Mouse (Mus musculus) limb, embryonic 13.5 days (tissue): ENCODE data around the gene Sez6l. TPM values are rescaled to one million over a fixed set of nuclear protein-coding genes. Genes with fewer than 3 reads are reported as not detected.
A peak's percentile ranks its signal among the peaks of the same experiment; 100 is the strongest.

ENCODE experiments used
- ATAC-seq: fragments of 200-750 bp; cut with Nextera tagmentation; 2 replicates; pipeline ENCODE4 v1.8.0; 2017; ENCODE audit warnings: low read depth, moderate number of reproducible peaks, moderate TSS enrichment; ENCODE audit not compliant: low FRiP score
- H3K27ac ChIP-seq: fragments of 300-500 bp; sonication (generic); 2 replicates; pipeline ENCODE4 v1.5.1; 2015; ENCODE audit warnings: inconsistent platforms, mild to moderate bottlenecking, moderate library complexity
- H3K27me3 ChIP-seq: fragments of 300-500 bp; sonication (generic); 2 replicates; pipeline ENCODE4 v1.6.1; 2015; ENCODE audit warnings: mild to moderate bottlenecking, inconsistent platforms
- H3K36me3 ChIP-seq: fragments of 300-500 bp; sonication (generic); 2 replicates; pipeline ENCODE4 v1.6.1; 2015; ENCODE audit warnings: inconsistent platforms, mild to moderate bottlenecking, moderate library complexity
- H3K4me1 ChIP-seq: fragments of 300-500 bp; sonication (generic); 2 replicates; pipeline ENCODE4 v1.6.1; 2015; ENCODE audit warnings: inconsistent platforms
- H3K4me2 ChIP-seq: fragments of 300-500 bp; sonication (generic); replicated peaks from 2 replicates; pipeline ENCODE4 v1.6.1; 2015; ENCODE audit warnings: inconsistent platforms, mild to moderate bottlenecking, moderate library complexity
- H3K4me3 ChIP-seq: fragments of 300-500 bp; sonication (generic); 2 replicates; pipeline ENCODE4 v1.5.1; 2015; ENCODE audit warnings: moderate library complexity, mild to moderate bottlenecking, inconsistent platforms
- H3K9ac ChIP-seq: fragments of 300-500 bp; sonication (generic); 2 replicates; pipeline ENCODE4 v1.6.1; 2015; ENCODE audit warnings: mild to moderate bottlenecking, inconsistent platforms
- H3K9me3 ChIP-seq: fragments of 300-500 bp; sonication (generic); 2 replicates; pipeline ENCODE4 v1.6.1; 2016; ENCODE audit warnings: inconsistent platforms
- WGBS: fragments of 180-500 bp; shearing (Covaris S2); methylation state at CpG from one replicate; pipeline ENCODE4 v1.1.7; 2015; 5-methylcytosine and 5-hydroxymethylcytosine counted together
- polyA plus RNA-seq: library from polyadenylated mRNA; unstranded; fragments of >200 nt; fragmentation: Nextera tagmentation; extraction: Ambion mirVana; gene quantifications from 2 replicates; pipeline ENCODE4 v1.2.1, GENCODE M21; 2015

Gene Sez6l
- polyA plus RNA-seq, 1 experiment from 2014 or later: 0.25 TPM

GRCm38 (mm10) chr5:112577750-112578149, 765 bp upstream of the Sez6l start:
- Histone ChIP-seq H3K27ac (no peak overlapping the region), H3K4me3 (peak overlapping the region; percentile 40; the same call in 1 of the 2 replicates), H3K9ac (no peak overlapping the region), H3K36me3 (no peaks in the 10 kb centered on the region), H3K4me2 (peak overlapping the region; percentile 64), H3K27me3 (peaks cover 100% of the 10 kb centered on the region), H3K9me3 (no peaks in the 10 kb centered on the region), H3K4me1 (peaks cover 22% of the 10 kb centered on the region)
- no peak for ATAC-seq
- WGBS: 11% methylated on average over 10 of the region's 10 CpGs

- peaks cover 22% of the 10 kb centered on the region for H3K4me1 ChIP-seq
- H3K27me3 ChIP-seq: peaks cover 97% of the 10 kb centered on the region
- no peak overlapping the region for H3K27ac ChIP-seq
- ATAC-seq: no peak
- no peaks in the 10 kb centered on the region for H3K36me3 ChIP-seq
- peak overlapping the region; percentile 64 for H3K4me2 ChIP-seq
- WGBS: 1% methylated on average over 48 of the region's 48 CpGs
- peak overlapping the region; percentile 48 for H3K9ac ChIP-seq
- H3K4me3 ChIP-seq: peak overlapping the region; percentile 40
- H3K9me3 ChIP-seq: no peaks in the 10 kb centered on the region
Observed at GRCm38 (mm10) chr5:112576361-112576992, 508 bp downstream of the Sez6l start.

- WGBS: 8% methylated on average over 12 of the region's 12 CpGs
- no peak overlapping the region for H3K4me3 ChIP-seq
- no peaks in the 10 kb centered on the region for H3K9me3 ChIP-seq
- no peak overlapping the region for H3K27ac ChIP-seq
- H3K9ac ChIP-seq: no peak overlapping the region
- no peaks in the 10 kb centered on the region for H3K36me3 ChIP-seq
- peaks cover 86% of the 10 kb centered on the region for H3K27me3 ChIP-seq
- ATAC-seq: no peak
- peaks cover 22% of the 10 kb centered on the region for H3K4me1 ChIP-seq
- no peak overlapping the region for H3K4me2 ChIP-seq
Observed at GRCm38 (mm10) chr5:112575151-112575915, 1.7 kb downstream of the Sez6l start.

GRCm38 (mm10) chr5:112573916-112574315, 3.1 kb downstream of the Sez6l start:
- no peak overlapping the region for H3K9ac ChIP-seq
- H3K4me3 ChIP-seq: no peak overlapping the region
- peaks cover 84% of the 10 kb centered on the region for H3K27me3 ChIP-seq
- no peaks in the 10 kb centered on the region for H3K36me3 ChIP-seq
- no peaks in the 10 kb centered on the region for H3K9me3 ChIP-seq
- H3K4me1 ChIP-seq: peaks cover 22% of the 10 kb centered on the region
- H3K4me2 ChIP-seq: no peak overlapping the region
- WGBS: 10% methylated on average over 8 of the region's 8 CpGs
- H3K27ac ChIP-seq: no peak overlapping the region
- no peak for ATAC-seq

- no peak for ATAC-seq
- Histone ChIP-seq H3K4me2 (no peak overlapping the region), H3K9ac (no peak overlapping the region), H3K4me3 (no peak overlapping the region), H3K4me1 (peaks cover 14% of the 10 kb centered on the region), H3K27me3 (peaks cover 78% of the 10 kb centered on the region), H3K36me3 (no peaks in the 10 kb centered on the region), H3K9me3 (no peaks in the 10 kb centered on the region), H3K27ac (no peak overlapping the region)
- WGBS: 61% methylated on average over 2 of the region's 2 CpGs
Observed at GRCm38 (mm10) chr5:112572217-112572616, 4.8 kb downstream of the Sez6l start.

GRCm38 (mm10) chr5:112565489-112565888, 11.5 kb downstream of the Sez6l start:
- no peak for ATAC-seq
- 54% methylated on average over 8 of the region's 8 CpGs for WGBS

GRCm38 (mm10) chr5:112565083-112565482, 11.9 kb downstream of the Sez6l start:
- Histone ChIP-seq H3K4me2 (no peak overlapping the region), H3K9ac (no peak overlapping the region), H3K4me3 (no peak overlapping the region), H3K36me3 (no peaks in the 10 kb centered on the region), H3K27me3 (peaks cover 62% of the 10 kb centered on the region), H3K27ac (no peak overlapping the region), H3K9me3 (no peaks in the 10 kb centered on the region), H3K4me1 (peaks cover 29% of the 10 kb centered on the region)
- no peak for ATAC-seq
- 70% methylated on average over 17 of the region's 17 CpGs for WGBS

More at GRCm38 (mm10) chr5:112565489-112565888, 11.5 kb downstream of the Sez6l start:
- Histone ChIP-seq H3K9ac (no peak overlapping the region), H3K36me3 (no peaks in the 10 kb centered on the region), H3K4me3 (no peak overlapping the region), H3K4me2 (no peak overlapping the region), H3K9me3 (no peaks in the 10 kb centered on the region), H3K27me3 (peaks cover 60% of the 10 kb centered on the region), H3K27ac (no peak overlapping the region), H3K4me1 (peaks cover 27% of the 10 kb centered on the region)

GRCm38 (mm10) chr5:112560869-112561499, 16.0 kb downstream of the Sez6l start:
- 33% methylated on average over 15 of the region's 15 CpGs for WGBS
- Histone ChIP-seq H3K9me3 (no peaks in the 10 kb centered on the region), H3K27ac (peak overlapping the region; percentile 33; the same call in 1 of the 2 replicates), H3K4me1 (peaks cover 36% of the 10 kb centered on the region), H3K4me3 (no peak overlapping the region), H3K27me3 (peaks cover 42% of the 10 kb centered on the region), H3K36me3 (no peaks in the 10 kb centered on the region), H3K4me2 (peak overlapping the region; percentile 1; the same call in 1 of the 2 replicates), H3K9ac (no peak overlapping the region)
- ATAC-seq: peak; percentile 26; the same call in 1 of the 2 replicates

GRCm38 (mm10) chr5:112560139-112560538, 16.8 kb downstream of the Sez6l start:
- Histone ChIP-seq H3K4me3 (no peak overlapping the region), H3K9ac (no peak overlapping the region), H3K27ac (no peak overlapping the region), H3K4me2 (0 out of 2 replicates have a peak overlapping the region, but pooled peaks have one; percentile 1), H3K9me3 (no peaks in the 10 kb centered on the region), H3K4me1 (peaks cover 33% of the 10 kb centered on the region), H3K27me3 (peaks cover 42% of the 10 kb centered on the region), H3K36me3 (no peaks in the 10 kb centered on the region)
- WGBS: 60% methylated on average over 16 of the region's 16 CpGs
- no peak for ATAC-seq

- Histone ChIP-seq H3K9me3 (no peaks in the 10 kb centered on the region), H3K36me3 (no peaks in the 10 kb centered on the region), H3K27me3 (peaks cover 36% of the 10 kb centered on the region), H3K4me1 (peaks cover 30% of the 10 kb centered on the region), H3K27ac (no peak overlapping the region), H3K9ac (no peak overlapping the region), H3K4me2 (no peak overlapping the region), H3K4me3 (no peak overlapping the region)
- WGBS: 71% methylated on average over 4 of the region's 4 CpGs
- no peak for ATAC-seq
Observed at GRCm38 (mm10) chr5:112557396-112557795, 19.6 kb downstream of the Sez6l start.

GRCm38 (mm10) chr5:112556640-112557039, 20.3 kb downstream of the Sez6l start:
- Histone ChIP-seq H3K4me1 (peaks cover 29% of the 10 kb centered on the region), H3K36me3 (no peaks in the 10 kb centered on the region), H3K9me3 (no peaks in the 10 kb centered on the region), H3K4me3 (no peak overlapping the region), H3K4me2 (no peak overlapping the region), H3K27me3 (peaks cover 33% of the 10 kb centered on the region), H3K9ac (no peak overlapping the region), H3K27ac (no peak overlapping the region)
- no peak for ATAC-seq
- WGBS: 51% methylated on average over 3 of the region's 3 CpGs

GRCm38 (mm10) chr5:112554508-112554907, 22.5 kb downstream of the Sez6l start:
- Histone ChIP-seq H3K4me3 (no peak overlapping the region), H3K4me2 (no peak overlapping the region), H3K4me1 (peaks cover 24% of the 10 kb centered on the region), H3K9ac (no peak overlapping the region), H3K36me3 (no peaks in the 10 kb centered on the region), H3K9me3 (no peaks in the 10 kb centered on the region), H3K27me3 (peaks cover 20% of the 10 kb centered on the region), H3K27ac (no peak overlapping the region)
- 74% methylated on average over 10 of the region's 10 CpGs for WGBS
- ATAC-seq: no peak
